Mouse (Mus musculus) left cerebral cortex, postnatal 10 days (tissue): Measurements from ENCODE around the gene Creb3l4. TPM values are rescaled to one million over a fixed set of nuclear protein-coding genes. Genes with fewer than 3 reads are reported as not detected.
"Not testable (repeated sequence)": the region's sequence is repeated elsewhere in the genome, so short reads cannot be mapped to it uniquely, and the experiment has no call there.

Experiments
- DNase-seq, 2 experiments: peaks; one replicate each; pipeline ENCODE4 v3.0.0; 2021 to 2022; ENCODE audit warnings: low spot score in 2 of 2, mixed read lengths in 1 of 2; ENCODE audit errors: extremely low spot score in 1 of 2
- intact Hi-C: fragments of 180-260 bp; cut with DNase I; formaldehyde crosslinking; loops from one replicate; pipeline ENCODE4 v1.15.1; 2025
- total RNA-seq, 2 experiments: library from RNA; stranded (reverse); gene quantifications; 2 replicates each; pipeline ENCODE4 v1.2.3; 2021

The Creb3l4 gene
- under 1 TPM in 1 of 2 experiments, not detected in 1; 0.24 TPM for total RNA-seq

DNA sequence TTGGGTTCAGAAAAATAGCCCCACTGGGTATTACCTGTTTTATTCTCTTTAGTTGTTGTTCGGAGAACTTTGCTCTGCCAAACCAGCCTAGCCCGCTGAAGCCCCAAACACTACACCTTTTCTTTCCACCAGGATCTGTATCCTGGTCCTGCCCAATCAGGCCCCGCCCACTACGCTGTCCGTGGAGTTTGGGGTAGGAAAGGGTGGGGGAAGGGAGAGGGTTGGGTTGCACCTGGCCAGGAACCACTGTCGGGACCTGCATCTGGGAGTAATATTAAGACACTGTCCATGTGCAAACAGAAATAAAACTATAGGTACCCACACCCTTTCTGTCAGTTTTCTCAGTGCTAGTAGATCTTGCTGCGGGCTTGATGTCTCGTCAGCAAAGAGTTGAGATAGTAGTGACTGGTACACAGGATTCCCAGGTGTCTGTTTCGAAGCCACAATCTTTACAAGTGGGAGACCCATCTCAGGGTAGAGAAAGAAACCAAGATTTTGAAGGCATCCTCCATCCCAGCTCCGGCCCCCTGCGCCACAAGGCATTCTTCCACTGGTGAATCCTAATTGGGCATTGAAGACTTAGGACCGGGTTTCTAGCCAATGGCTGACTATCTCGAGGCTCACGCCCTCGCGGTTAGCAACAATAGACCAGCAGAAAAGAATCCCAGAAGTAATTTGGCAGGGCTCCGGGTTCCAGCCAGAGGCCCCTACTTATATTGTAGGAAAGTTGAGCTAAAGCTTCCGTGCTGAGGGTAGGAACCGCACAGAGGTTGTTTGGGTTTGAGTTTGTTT lies at the start of gene Creb3l4:
Gene Creb3l4, minus strand, starts transcription at position 529 of the 792 bp plus-strand sequence.
- DNase-seq: peak in 1 of 2 experiments; percentile 41
- intact Hi-C loops: no loop called here

DNA sequence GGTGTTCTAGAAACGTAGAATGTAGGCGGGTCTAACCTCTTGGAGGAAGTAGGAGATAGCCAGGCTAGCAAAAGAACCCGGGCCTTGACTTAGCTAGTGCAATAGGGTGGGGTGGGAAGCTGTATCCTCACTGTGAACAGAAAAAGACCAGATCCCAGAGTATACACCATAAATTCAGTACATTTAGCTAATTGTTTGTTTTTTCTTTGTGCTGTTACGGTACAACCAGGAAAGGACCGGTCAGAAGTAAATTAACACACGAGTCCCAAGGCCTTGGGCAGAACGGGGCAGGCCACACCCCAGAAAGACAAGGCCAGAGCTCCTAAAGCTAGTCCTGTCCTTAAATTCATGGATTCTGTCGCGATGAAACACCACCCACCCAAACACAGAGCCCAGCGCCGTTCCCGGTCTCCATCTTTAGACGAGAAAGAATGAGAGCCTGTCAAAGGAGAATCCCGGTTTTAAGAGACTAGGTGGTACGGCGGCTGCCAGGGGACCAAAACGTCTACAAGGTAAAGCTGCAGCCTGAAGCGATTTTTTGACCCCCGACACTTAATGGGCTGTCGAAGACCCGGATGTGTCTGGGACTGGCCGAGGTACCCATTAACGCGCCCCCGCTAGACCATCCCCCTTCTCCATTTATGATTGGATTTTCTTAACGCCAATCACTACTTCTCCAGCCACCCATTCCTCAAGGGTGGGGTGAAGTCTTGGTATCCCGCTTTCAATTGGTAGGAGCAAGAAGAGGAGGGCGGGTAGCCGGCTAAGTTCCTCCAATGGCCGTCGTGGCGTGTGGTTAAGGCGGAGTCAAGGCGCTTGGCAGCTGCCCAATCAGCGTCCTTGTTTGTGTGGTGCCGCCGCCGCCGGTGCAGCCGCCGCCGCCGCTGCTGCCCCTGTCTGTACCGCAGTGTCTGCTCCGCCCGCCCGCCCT lies 49.3 kb upstream of the Creb3l4 start, which contains the start of gene Gatad2b:
Gene Gatad2b, plus strand, starts transcription at position 834 of the 931 bp plus-strand sequence.
- DNase-seq: peak; percentile 99
- intact Hi-C loops: loop anchor here (5.0 kb wide), 1 partner anchor 80 kb away; no protein-coding TSS in a partner anchor

DNA sequence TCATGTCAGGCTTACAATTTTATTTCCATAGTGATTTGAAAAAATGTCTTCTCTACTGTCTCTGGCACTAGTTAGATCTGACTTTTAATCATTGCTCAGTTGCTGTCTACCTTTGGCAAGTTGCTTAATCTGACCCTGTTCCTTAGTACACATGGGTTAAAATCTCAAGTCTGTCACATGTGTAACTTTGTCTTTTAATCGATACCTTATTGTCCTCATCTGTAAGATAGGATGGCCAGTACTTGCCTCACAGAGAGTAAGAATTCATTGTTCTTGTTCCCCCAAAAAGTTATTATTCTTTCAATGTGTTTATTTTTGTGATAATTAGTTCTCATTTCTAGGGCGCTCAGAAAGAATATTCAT lies 48.7 kb upstream of the Creb3l4 start:
- intact Hi-C loops: loop anchor here (5.0 kb wide), 1 partner anchor 80 kb away; no protein-coding TSS in a partner anchor
- no peak for DNase-seq

DNA sequence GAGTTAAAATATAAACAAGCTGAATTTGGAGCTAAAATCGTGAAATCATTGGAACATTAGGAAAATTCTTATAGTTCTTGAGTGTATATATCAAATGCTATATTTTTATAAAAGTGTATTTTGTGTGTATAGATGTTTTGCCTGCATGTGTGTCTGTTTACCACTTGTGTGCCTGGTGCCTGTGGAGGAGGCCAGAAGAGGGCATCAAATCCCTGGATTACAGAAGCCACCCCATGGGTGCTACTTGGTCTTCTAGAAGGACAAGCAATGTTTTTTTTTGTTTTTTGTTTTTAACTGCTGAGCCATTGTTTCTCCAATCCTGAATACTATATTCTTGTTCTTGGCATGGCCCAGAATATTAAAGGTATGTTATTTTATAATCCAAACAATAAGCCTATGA lies 47.3 kb upstream of the Creb3l4 start:
- no peak for DNase-seq
- intact Hi-C loops: loop anchor here (5.0 kb wide), 1 partner anchor 82 kb away; no protein-coding TSS in a partner anchor

DNA sequence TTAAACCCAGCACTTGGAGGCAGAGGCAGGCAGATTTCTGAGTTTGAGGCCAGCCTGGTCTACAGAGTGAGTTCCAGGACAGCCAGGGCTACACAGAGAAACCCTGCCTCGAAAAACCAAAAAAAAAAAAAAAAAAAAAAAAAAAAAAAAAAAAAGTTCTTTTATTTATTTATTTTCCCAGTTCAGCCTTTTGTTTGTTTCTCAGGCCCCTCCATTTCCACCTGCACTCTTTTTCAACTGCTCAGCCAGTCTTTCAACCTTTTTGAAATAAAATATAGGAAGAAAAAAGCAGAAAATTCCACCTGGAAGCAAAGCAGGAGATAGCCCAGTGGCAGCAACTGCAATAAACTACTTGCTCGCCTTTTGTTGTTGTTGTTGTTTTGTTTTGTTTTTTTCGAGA lies 46.1 kb upstream of the Creb3l4 start:
- intact Hi-C loops: not testable (repeated sequence)

DNA sequence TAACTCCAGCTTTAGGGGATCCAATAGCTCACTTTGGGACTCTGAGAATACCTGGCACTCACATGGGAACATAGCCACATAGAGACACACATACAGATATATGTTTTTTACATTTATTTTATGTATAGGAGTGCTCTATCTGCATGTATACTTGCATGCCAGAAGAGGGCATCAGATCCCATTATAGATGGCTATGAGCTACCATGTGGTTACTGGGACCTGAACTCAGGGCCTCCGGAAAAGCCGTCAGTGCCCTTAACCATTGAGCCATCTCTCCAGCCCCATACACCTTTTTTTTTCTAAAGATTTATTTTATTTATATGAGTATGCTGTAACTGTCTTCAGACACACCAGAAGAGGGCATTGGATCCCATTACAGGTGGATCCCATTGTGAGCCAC lies 40.8 kb upstream of the Creb3l4 start:
- no peak for DNase-seq
- intact Hi-C loops: no loop called here

More for the DNA sequence above, 46.1 kb upstream of the Creb3l4 start:
- not testable (repeated sequence) for DNase-seq

DNA sequence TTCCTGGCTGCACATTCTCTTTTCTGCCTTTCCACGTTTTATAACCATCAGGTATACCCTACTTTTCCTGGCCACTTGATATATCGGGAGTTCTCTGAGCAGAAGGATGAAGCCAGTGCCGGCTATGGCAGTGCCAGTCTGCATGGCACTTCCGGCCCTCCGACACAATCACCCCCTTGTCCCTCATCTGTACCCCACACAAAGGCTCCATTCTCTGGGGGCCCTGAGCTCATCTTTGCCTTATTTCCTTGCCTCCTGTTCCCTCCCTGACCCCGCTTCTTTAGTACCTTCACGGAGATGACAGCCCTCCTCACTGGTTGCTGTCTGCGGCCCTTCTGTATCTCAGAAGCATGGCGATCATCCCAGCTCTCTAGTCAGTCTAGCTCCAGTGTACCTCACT lies 37.4 kb upstream of the Creb3l4 start:
- intact Hi-C loops: no loop called here
- no peak for DNase-seq

DNA sequence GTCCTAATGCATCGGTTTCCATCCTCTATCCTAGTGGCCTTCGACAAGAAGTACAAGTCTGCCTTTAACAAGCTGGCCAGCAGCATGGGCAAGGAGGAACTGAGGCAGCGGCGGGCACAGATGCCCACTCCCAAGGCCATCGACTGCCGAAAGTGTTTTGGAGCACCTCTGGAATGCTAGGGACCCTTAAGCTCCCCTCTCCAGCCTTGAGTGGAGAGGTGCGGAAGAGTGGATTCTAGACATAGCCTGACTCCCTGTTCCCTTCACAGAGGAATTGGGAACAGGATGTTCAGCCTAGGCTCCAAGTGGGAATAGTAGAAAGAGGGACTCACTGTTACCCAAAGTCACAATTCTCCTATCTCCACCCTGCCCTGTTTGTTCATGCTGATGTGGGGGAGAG lies 36.4 kb upstream of the Creb3l4 start:
- DNase-seq: no peak
- intact Hi-C loops: no loop called here

DNA sequence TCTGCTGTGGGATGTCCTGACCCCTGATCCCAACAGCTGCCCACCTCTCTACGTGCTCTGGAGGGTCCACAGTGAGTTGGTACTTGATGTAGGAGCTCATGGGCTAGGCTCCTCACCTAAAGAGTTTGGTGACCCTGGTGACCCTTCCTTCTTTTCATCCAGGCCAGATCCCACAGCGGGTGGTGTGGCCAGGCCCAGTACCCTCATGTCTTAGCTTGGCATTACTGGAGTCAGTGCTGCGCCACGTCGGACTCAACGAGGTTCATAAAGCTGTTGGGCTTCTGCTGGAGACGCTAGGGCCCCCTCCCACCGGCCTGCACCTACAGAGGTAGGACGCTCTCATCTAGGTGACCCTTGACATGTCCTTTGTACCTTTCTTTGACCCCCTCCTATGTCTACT lies 35.9 kb upstream of the Creb3l4 start:
- intact Hi-C loops: no loop called here
- no peak for DNase-seq

DNA sequence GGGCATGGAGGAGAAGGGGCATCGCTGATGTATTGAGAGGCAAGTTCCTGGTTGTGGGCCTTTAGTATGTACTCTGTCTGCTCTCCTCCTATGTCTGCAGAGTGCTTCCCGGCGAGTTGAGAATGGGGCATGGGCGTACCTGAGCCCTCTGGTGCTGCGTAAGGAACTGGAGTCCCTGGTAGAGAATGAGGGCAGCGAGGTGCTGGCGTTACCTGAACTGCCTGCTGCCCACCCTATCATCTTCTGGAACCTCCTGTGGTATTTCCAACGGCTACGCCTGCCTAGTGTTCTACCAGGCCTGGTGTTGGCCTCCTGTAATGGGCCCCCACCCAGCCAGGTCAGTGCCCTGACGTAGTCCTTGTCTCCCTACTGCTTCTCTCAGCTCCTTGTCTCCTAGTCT lies 34.9 kb upstream of the Creb3l4 start:
- intact Hi-C loops: no loop called here
- no peak for DNase-seq

DNA sequence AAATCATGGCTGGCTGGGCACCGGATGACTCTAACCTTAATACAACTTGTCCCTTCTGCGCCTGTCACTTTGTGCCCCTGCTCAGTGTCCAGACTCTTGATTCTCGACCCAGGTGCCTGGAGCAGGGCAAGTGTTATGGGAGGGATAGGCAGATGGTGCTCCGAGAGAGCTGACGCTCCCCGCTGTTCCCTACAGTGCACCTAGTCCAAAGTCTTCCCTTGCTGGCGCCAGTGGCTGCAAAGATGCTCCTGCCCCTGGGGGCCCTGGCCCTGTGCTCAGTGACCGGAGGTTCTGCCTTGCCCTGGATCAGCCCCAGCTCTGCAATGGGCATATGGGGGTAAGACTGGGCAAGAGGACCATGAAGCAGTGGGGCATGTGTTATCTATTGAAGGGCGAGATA lies 34.5 kb upstream of the Creb3l4 start:
- intact Hi-C loops: no loop called here
- no peak for DNase-seq

DNA sequence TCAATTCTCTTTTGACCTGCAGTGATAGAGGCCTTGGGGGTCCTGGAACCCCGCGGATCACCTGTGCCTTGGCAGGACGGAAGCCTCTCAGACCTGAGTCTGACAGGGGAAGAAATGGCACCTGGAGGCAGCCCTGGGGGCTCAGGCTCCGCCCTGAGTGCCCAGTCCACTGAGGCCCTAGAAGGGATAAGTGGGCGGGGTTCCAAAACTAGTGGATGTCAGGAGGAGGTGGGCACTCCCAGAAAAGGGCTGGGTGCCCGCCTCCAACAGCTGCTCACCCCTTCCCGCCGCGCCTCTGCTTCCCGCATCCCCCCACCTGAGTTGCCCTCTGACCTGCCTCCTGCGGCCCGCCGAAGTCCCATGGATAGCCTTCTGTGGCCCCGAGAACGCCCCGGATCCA lies 33.5 kb upstream of the Creb3l4 start:
- intact Hi-C loops: no loop called here
- DNase-seq: no peak

DNA sequence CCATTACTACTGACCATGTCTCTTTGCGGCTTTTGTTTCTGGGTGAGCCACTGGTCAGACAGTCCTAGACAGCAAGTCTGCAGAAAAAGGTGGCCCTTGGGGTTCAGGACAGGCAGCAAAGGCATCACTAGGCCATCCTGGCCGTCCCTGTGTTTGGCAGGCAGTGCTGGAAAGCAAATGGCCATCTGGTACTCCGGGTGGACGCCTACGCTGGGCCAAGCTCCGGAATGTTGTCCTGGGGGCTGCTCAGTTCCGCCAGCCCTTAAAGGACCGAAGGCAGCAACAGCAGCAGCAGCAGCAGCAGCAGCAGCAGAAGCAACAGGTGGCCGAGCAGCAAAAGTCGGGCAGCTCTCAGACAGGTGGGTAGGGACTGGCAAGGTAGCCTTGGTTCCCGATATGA lies 32.0 kb upstream of the Creb3l4 start:
- intact Hi-C loops: no loop called here

DNA sequence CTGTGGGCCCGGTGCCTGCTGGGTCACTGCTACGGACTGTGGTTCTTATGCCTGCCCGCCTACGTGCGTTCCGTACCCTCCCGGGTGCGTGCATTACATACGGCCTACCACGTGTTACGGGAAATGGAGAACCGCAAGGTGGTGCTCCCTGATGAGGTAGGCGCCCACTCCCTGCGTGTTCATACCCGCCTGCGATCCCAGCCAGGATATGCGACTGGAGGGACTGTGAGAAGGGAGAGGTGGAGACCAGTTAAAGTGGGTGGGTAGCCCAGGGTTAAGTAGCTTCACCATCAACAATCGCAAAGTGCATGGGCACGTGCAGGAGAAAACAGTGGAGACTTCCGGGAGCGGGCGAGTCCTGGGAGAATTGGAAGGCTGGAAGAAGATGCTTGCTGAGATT lies 30.5 kb upstream of the Creb3l4 start:
- intact Hi-C loops: no loop called here
- DNase-seq: no peak

More for the DNA sequence above, 32.0 kb upstream of the Creb3l4 start:
- no peak for DNase-seq

DNA sequence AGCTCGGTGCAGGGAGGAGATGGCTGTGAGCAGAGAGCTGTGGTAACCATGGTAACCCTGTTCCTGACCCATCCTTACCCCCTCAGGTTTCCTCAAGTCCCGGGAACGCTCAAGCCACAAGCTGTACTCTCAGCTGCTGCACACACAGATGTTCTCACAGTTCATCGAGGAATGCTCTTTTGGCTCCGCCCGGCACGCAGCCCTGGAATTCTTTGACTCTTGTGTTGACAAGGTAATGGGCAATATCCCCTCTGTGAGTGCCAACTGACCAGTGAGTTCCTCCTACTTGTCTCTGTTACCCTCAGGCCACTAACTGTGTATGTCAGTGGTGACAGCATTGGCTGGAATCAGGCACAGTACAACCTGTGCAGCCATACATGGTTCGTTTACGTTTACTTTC lies 28.9 kb upstream of the Creb3l4 start:
- intact Hi-C loops: no loop called here
- DNase-seq: no peak

DNA sequence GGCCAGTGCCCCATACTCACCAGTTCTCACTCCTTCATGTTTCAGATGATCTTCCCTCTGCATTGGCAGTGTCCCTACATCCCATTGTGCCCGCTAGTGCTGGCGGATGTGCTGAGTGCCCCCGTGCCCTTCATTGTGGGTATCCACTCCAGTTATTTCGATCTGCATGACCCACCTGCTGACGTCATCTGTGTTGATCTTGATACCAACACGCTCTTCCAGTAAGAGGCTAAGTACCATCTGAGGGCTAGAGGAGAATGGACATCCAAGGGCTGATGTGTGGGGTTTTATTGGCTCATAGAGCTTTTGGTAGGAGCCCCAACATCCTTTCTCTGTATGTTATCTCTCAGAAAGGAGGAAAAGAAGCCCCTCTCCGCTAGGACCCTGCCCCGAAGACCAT lies 27.5 kb upstream of the Creb3l4 start:
- intact Hi-C loops: no loop called here
- DNase-seq: no peak

DNA sequence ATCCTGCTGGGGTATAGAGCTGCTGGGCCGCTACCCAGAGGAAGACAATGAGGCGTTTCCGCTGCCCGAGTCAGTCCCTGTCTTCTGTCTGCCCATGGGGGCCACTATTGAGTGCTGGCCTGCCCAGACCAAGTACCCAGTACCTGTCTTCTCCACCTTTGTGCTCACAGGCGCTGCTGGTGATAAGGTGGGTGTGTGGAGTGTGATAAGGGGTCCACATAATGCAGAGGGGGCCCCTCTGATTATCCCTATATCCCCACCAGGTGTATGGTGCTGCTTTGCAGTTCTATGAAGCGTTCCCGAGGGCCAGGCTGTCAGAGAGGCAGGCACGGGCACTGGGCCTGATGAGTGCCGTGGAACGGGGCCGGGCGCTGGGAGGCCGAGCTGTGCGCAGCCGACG lies 25.7 kb upstream of the Creb3l4 start:
- intact Hi-C loops: loop anchor here (5.0 kb wide), 2 partner anchors 83 to 103 kb away; no protein-coding TSS in a partner anchor
- DNase-seq: no peak

DNA sequence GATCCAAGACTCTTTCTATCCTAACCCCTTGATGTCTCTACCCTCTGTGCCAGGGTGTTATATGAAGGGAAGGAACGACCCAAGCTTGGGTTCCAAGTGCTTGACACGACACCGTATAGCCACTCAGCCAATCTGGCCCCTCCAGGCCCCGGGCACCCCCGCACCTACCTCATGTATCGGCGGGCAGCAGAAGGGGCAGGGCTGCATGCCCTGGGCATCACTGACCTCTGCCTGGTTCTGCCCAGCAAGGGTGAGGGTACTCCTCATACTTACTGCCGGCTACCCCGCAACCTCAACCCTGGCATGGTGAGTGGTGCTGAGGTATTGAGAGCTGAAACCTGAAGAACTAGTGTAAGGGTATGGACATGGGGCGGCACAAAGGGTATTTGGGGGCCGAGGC lies 24.9 kb upstream of the Creb3l4 start:
- intact Hi-C loops: loop anchor here (5.0 kb wide), 2 partner anchors 84 to 104 kb away; no protein-coding TSS in a partner anchor
- DNase-seq: no peak
